Mouse (Mus musculus): ENCODE measurements around the gene Hpgd.

DNA sequence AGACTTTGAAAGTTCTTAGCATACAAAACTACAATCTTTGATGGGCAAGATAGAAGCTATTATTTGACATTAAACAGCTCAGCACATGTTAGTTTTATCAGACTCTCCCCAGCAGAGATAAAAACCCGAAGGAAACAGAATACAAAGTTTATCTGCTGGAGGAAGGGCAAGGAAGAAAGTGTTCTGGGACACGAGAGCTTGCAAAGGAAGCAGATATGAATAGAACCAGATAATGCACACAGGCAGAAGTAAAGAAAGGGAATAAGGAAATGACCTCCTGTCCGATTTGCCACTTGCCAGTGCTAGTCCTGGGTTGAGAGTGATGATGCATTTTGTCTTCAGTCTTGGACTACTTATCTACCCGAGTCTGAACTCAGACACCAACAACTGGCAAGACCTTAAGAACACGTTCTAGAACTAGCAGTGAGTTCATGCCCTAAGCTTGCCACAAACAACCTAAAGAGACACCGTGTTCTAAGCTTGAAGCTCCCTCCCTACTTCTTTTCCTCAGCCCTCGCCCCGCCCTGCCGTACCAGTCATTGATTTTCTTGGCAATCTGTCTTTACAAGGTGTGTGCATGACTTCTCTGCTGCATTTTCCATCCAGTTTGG lies 41.1 kb downstream of the Hpgd start:
- no peak for TF ChIP-seq CTCF (IDR thresholded peaks at IDR 0.05; ENCODE audit: low read depth, low read length)
- no peak for TF ChIP-seq TAL1 (conservative IDR thresholded peaks at IDR 0.05; ENCODE audit: low read depth, low read length)
